Mouse (Mus musculus): ENCODE results near the gene Rbm44. TPM values are rescaled to one million over a fixed set of nuclear protein-coding genes. Genes with fewer than 3 reads are reported as not detected.

Rbm44 gene
- polyA plus RNA-seq, 1 experiment from 2014 or later = 0.24 TPM

GRCm38 (mm10) chr1:91169157-91169556 lies 24.3 kb downstream of the Rbm44 start:
- Histone ChIP-seq H3K27ac (ENCODE audit: low read length) (no peak overlapping the region), H3K4me3 (ENCODE audit: low read depth, low read length) (no peak overlapping the region), H3K27me3 (ENCODE audit: control insufficient read depth, insufficient read depth, low read depth, low read length) (no peaks in the 10 kb centered on the region), H3K4me1 (ENCODE audit: control insufficient read depth, insufficient read depth, low read length) (no peaks in the 10 kb centered on the region), H3K9me3 (replicated peaks; ENCODE audit: control insufficient read depth, low read length, poor library complexity, severe bottlenecking) (no peaks in the 10 kb centered on the region), H3K36me3 (ENCODE audit: control insufficient read depth, insufficient read depth, low read length) (no peaks in the 10 kb centered on the region), H3K9ac (ENCODE audit: low read depth, low read length) (no peak overlapping the region), H3K4me2 (ENCODE audit: low read length) (no peak overlapping the region)
- no peak for ATAC-seq
- 78% methylated on average over 4 of the region's 4 CpGs for WGBS

GRCm38 (mm10) chr1:91174796-91175195 lies 29.9 kb downstream of the Rbm44 start:
- no peak overlapping the region for H3K9ac ChIP-seq (ENCODE audit: low read depth, low read length)
- WGBS = 97% methylated on average over 5 of the region's 5 CpGs
- no peaks in the 10 kb centered on the region for H3K9me3 ChIP-seq (replicated peaks; ENCODE audit: control insufficient read depth, low read length, poor library complexity, severe bottlenecking)
- H3K4me2 ChIP-seq (ENCODE audit: low read length) = no peak overlapping the region
- no peak overlapping the region for H3K27ac ChIP-seq (ENCODE audit: low read length)
- H3K4me3 ChIP-seq (ENCODE audit: low read depth, low read length) = no peak overlapping the region
- no peaks in the 10 kb centered on the region for H3K36me3 ChIP-seq (ENCODE audit: control insufficient read depth, insufficient read depth, low read length)
- peaks cover under 1% of the 10 kb centered on the region; the same call in 1 of the 2 replicates for H3K4me1 ChIP-seq (ENCODE audit: control insufficient read depth, insufficient read depth, low read length)
- no peak for ATAC-seq
- no peaks in the 10 kb centered on the region; the same call in 1 of the 2 replicates for H3K27me3 ChIP-seq (ENCODE audit: control insufficient read depth, insufficient read depth, low read depth, low read length)

GRCm38 (mm10) chr1:91176026-91176425 lies 31.1 kb downstream of the Rbm44 start:
- no peaks in the 10 kb centered on the region; the same call in 1 of the 2 replicates for H3K27me3 ChIP-seq (ENCODE audit: control insufficient read depth, insufficient read depth, low read depth, low read length)
- WGBS = 62% methylated on average over 3 of the region's 3 CpGs
- ATAC-seq = no peak
- no peaks in the 10 kb centered on the region for H3K36me3 ChIP-seq (ENCODE audit: control insufficient read depth, insufficient read depth, low read length)
- no peak overlapping the region for H3K4me2 ChIP-seq (ENCODE audit: low read length)
- H3K4me1 ChIP-seq (ENCODE audit: control insufficient read depth, insufficient read depth, low read length) = peaks cover 6% of the 10 kb centered on the region; the same call in 1 of the 2 replicates
- H3K9me3 ChIP-seq (replicated peaks; ENCODE audit: control insufficient read depth, low read length, poor library complexity, severe bottlenecking) = no peaks in the 10 kb centered on the region
- H3K4me3 ChIP-seq (ENCODE audit: low read depth, low read length) = no peak overlapping the region
- H3K27ac ChIP-seq (ENCODE audit: low read length) = no peak overlapping the region
- H3K9ac ChIP-seq (ENCODE audit: low read depth, low read length) = no peak overlapping the region

- Histone ChIP-seq H3K9me3 (replicated peaks; ENCODE audit: control insufficient read depth, low read length, poor library complexity, severe bottlenecking) (no peaks in the 10 kb centered on the region), H3K4me1 (ENCODE audit: control insufficient read depth, insufficient read depth, low read length) (peaks cover 11% of the 10 kb centered on the region; the same call in 1 of the 2 replicates), H3K27ac (ENCODE audit: low read length) (no peak overlapping the region), H3K4me2 (ENCODE audit: low read length) (no peak overlapping the region), H3K27me3 (ENCODE audit: control insufficient read depth, insufficient read depth, low read depth, low read length) (no peaks in the 10 kb centered on the region; the same call in 1 of the 2 replicates), H3K4me3 (ENCODE audit: low read depth, low read length) (no peak overlapping the region), H3K36me3 (ENCODE audit: control insufficient read depth, insufficient read depth, low read length) (no peaks in the 10 kb centered on the region), H3K9ac (ENCODE audit: low read depth, low read length) (no peak overlapping the region)
- no peak for ATAC-seq
- 82% methylated on average over 4 of the region's 4 CpGs for WGBS
Observed at GRCm38 (mm10) chr1:91176871-91177270, 32.0 kb downstream of the Rbm44 start.

GRCm38 (mm10) chr1:91179086-91179485 lies 34.2 kb downstream of the Rbm44 start:
- Histone ChIP-seq H3K4me3 (ENCODE audit: low read depth, low read length) (no peak overlapping the region), H3K27ac (ENCODE audit: low read length) (no peak overlapping the region), H3K4me2 (ENCODE audit: low read length) (no peak overlapping the region), H3K27me3 (ENCODE audit: control insufficient read depth, insufficient read depth, low read depth, low read length) (no peaks in the 10 kb centered on the region; the same call in 1 of the 2 replicates), H3K4me1 (ENCODE audit: control insufficient read depth, insufficient read depth, low read length) (peaks cover 13% of the 10 kb centered on the region; the same call in 1 of the 2 replicates), H3K9me3 (replicated peaks; ENCODE audit: control insufficient read depth, low read length, poor library complexity, severe bottlenecking) (no peaks in the 10 kb centered on the region), H3K9ac (ENCODE audit: low read depth, low read length) (no peak overlapping the region), H3K36me3 (ENCODE audit: control insufficient read depth, insufficient read depth, low read length) (no peaks in the 10 kb centered on the region)
- WGBS = 27% methylated on average over 5 of the region's 5 CpGs
- peak; percentile 83 for ATAC-seq

- Histone ChIP-seq H3K4me1 (ENCODE audit: control insufficient read depth, insufficient read depth, low read length) (peaks cover 13% of the 10 kb centered on the region; the same call in 1 of the 2 replicates), H3K36me3 (ENCODE audit: control insufficient read depth, insufficient read depth, low read length) (no peaks in the 10 kb centered on the region), H3K9me3 (replicated peaks; ENCODE audit: control insufficient read depth, low read length, poor library complexity, severe bottlenecking) (no peaks in the 10 kb centered on the region), H3K9ac (ENCODE audit: low read depth, low read length) (peak within 1 kb of the TSS; percentile 49), H3K27me3 (ENCODE audit: control insufficient read depth, insufficient read depth, low read depth, low read length) (no peaks in the 10 kb centered on the region; the same call in 1 of the 2 replicates), H3K4me2 (ENCODE audit: low read length) (peak within 1 kb of the TSS; percentile 60), H3K4me3 (ENCODE audit: low read depth, low read length) (peak within 1 kb of the TSS; percentile 40), H3K27ac (ENCODE audit: low read length) (no peak within 1 kb of the TSS)
- ATAC-seq = no peak; the same call in 1 of the 2 replicates
- 5% methylated on average over 36 of the region's 37 CpGs for WGBS
Observed at GRCm38 (mm10) chr1:91179533-91180173, 34.8 kb downstream of the Rbm44 start, which contains the start of gene Ramp1. Gene Ramp1 (plus strand): TSS chr1:91179822.

GRCm38 (mm10) chr1:91180174-91180565 lies 35.3 kb downstream of the Rbm44 start:
- Histone ChIP-seq H3K27me3 (ENCODE audit: control insufficient read depth, insufficient read depth, low read depth, low read length) (no peaks in the 10 kb centered on the region; the same call in 1 of the 2 replicates), H3K36me3 (ENCODE audit: control insufficient read depth, insufficient read depth, low read length) (no peaks in the 10 kb centered on the region), H3K9ac (ENCODE audit: low read depth, low read length) (peak overlapping the region; percentile 49), H3K4me3 (ENCODE audit: low read depth, low read length) (peak overlapping the region; percentile 40), H3K4me1 (ENCODE audit: control insufficient read depth, insufficient read depth, low read length) (peaks cover 13% of the 10 kb centered on the region; the same call in 1 of the 2 replicates), H3K27ac (ENCODE audit: low read length) (no peak overlapping the region), H3K4me2 (ENCODE audit: low read length) (peak overlapping the region; percentile 60), H3K9me3 (replicated peaks; ENCODE audit: control insufficient read depth, low read length, poor library complexity, severe bottlenecking) (no peaks in the 10 kb centered on the region)
- ATAC-seq = no peak
- 7% methylated on average over 14 of the region's 14 CpGs for WGBS

- WGBS = 70% methylated on average over 6 of the region's 6 CpGs
- Histone ChIP-seq H3K4me1 (ENCODE audit: control insufficient read depth, insufficient read depth, low read length) (peaks cover 13% of the 10 kb centered on the region; the same call in 1 of the 2 replicates), H3K4me2 (ENCODE audit: low read length) (no peak overlapping the region), H3K36me3 (ENCODE audit: control insufficient read depth, insufficient read depth, low read length) (no peaks in the 10 kb centered on the region), H3K27me3 (ENCODE audit: control insufficient read depth, insufficient read depth, low read depth, low read length) (no peaks in the 10 kb centered on the region; the same call in 1 of the 2 replicates), H3K9me3 (replicated peaks; ENCODE audit: control insufficient read depth, low read length, poor library complexity, severe bottlenecking) (no peaks in the 10 kb centered on the region), H3K27ac (ENCODE audit: low read length) (no peak overlapping the region), H3K4me3 (ENCODE audit: low read depth, low read length) (no peak overlapping the region), H3K9ac (ENCODE audit: low read depth, low read length) (no peak overlapping the region)
- ATAC-seq = no peak
Observed at GRCm38 (mm10) chr1:91180723-91181122, 35.8 kb downstream of the Rbm44 start.

- peaks cover 13% of the 10 kb centered on the region; the same call in 1 of the 2 replicates for H3K4me1 ChIP-seq (ENCODE audit: control insufficient read depth, insufficient read depth, low read length)
- no peaks in the 10 kb centered on the region for H3K36me3 ChIP-seq (ENCODE audit: control insufficient read depth, insufficient read depth, low read length)
- H3K27ac ChIP-seq (ENCODE audit: low read length) = peak overlapping the region; percentile 47; the same call in 1 of the 2 replicates
- H3K27me3 ChIP-seq (ENCODE audit: control insufficient read depth, insufficient read depth, low read depth, low read length) = no peaks in the 10 kb centered on the region; the same call in 1 of the 2 replicates
- peak overlapping the region; percentile 28 for H3K4me2 ChIP-seq (ENCODE audit: low read length)
- no peaks in the 10 kb centered on the region for H3K9me3 ChIP-seq (replicated peaks; ENCODE audit: control insufficient read depth, low read length, poor library complexity, severe bottlenecking)
- no peak overlapping the region for H3K9ac ChIP-seq (ENCODE audit: low read depth, low read length)
- no peak overlapping the region for H3K4me3 ChIP-seq (ENCODE audit: low read depth, low read length)
- ATAC-seq = no peak
- 54% methylated on average over 5 of the region's 5 CpGs for WGBS
Observed at GRCm38 (mm10) chr1:91181261-91181660, 36.4 kb downstream of the Rbm44 start.

Data from midbrain, embryonic 16.5 days (tissue).